Mouse (Mus musculus) midbrain, embryonic 13.5 days (tissue): ENCODE data around the gene Skor1. TPM values are rescaled to one million over a fixed set of nuclear protein-coding genes. Genes with fewer than 3 reads are reported as not detected.

Source experiments
- ATAC-seq: fragments of 200-750 bp; cut with Nextera tagmentation; 2 replicates; pipeline ENCODE4 v1.8.0; 2017; ENCODE audit warnings: mild to moderate bottlenecking, moderate TSS enrichment, moderate library complexity
- H3K27ac ChIP-seq: fragments of 300-500 bp; sonication (generic); 2 replicates; pipeline ENCODE4 v1.5.1; 2015; ENCODE audit warnings: inconsistent platforms, mild to moderate bottlenecking, moderate library complexity
- H3K27me3 ChIP-seq: fragments of 300-500 bp; sonication (generic); 2 replicates; pipeline ENCODE4 v1.6.1; 2015; ENCODE audit warnings: mild to moderate bottlenecking, inconsistent platforms
- H3K36me3 ChIP-seq: fragments of 300-500 bp; sonication (generic); 2 replicates; pipeline ENCODE4 v1.6.1; 2015; ENCODE audit warnings: mild to moderate bottlenecking, inconsistent platforms
- H3K4me1 ChIP-seq: fragments of 300-500 bp; sonication (generic); replicated peaks from 2 replicates; pipeline ENCODE4 v1.6.1; 2015; ENCODE audit warnings: inconsistent platforms
- H3K4me2 ChIP-seq: fragments of 300-500 bp; sonication (generic); replicated peaks from 2 replicates; pipeline ENCODE4 v1.6.1; 2015; ENCODE audit warnings: moderate library complexity, mild to moderate bottlenecking, inconsistent platforms
- H3K4me3 ChIP-seq: fragments of 300-500 bp; sonication (generic); replicated peaks from 2 replicates; pipeline ENCODE4 v1.5.1; 2015; ENCODE audit warnings: mild to moderate bottlenecking, inconsistent platforms
- H3K9ac ChIP-seq: fragments of 300-500 bp; sonication (generic); replicated peaks from 2 replicates; pipeline ENCODE4 v1.6.1; 2015; ENCODE audit warnings: mild to moderate bottlenecking, inconsistent platforms
- H3K9me3 ChIP-seq: fragments of 300-500 bp; sonication (generic); 2 replicates; pipeline ENCODE4 v1.6.1; 2016; ENCODE audit warnings: mild to moderate bottlenecking, inconsistent platforms
- WGBS: fragments of 180-500 bp; shearing (Covaris S2); methylation state at CpG from one replicate; pipeline ENCODE4 v1.1.7; 2015; 5-methylcytosine and 5-hydroxymethylcytosine counted together
- polyA plus RNA-seq: library from polyadenylated mRNA; unstranded; fragments of >200 nt; fragmentation: Nextera tagmentation; extraction: Ambion mirVana; gene quantifications from 2 replicates; pipeline ENCODE4 v1.2.1, GENCODE M21; 2015

Gene Skor1
- polyA plus RNA-seq, 1 experiment from 2014 or later: 2.0 TPM

DNA sequence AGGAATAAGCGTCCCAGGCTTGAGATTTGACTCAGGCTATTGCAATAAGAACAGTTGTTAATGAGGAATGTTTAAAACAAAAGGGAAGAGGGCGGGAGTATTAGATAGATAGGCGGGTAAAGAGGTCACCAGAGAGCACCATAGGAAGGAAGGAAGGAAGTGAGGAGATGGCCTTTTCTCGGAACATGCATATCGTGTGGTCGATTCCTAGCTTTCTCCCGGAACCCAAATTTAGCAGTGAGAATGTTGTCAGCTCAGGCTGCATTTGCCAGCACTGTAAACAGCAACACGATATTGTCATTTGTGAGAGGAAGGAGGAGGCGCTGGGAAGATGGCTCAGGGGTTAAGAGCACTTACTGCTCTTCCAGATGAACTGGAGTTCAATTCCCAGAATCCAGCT, 24.2 kb downstream of the Skor1 start:
- peaks cover 10% of the 10 kb centered on the region for H3K27me3 ChIP-seq
- H3K4me2 ChIP-seq: no peak overlapping the region
- WGBS: 52% methylated on average over 9 of the region's 9 CpGs
- ATAC-seq: no peak
- H3K9me3 ChIP-seq: no peaks in the 10 kb centered on the region
- no peak overlapping the region for H3K4me3 ChIP-seq
- no peak overlapping the region for H3K9ac ChIP-seq
- no peaks in the 10 kb centered on the region for H3K36me3 ChIP-seq
- H3K4me1 ChIP-seq: peaks cover 9% of the 10 kb centered on the region; the same call in 1 of the 2 replicates
- no peak overlapping the region for H3K27ac ChIP-seq

DNA sequence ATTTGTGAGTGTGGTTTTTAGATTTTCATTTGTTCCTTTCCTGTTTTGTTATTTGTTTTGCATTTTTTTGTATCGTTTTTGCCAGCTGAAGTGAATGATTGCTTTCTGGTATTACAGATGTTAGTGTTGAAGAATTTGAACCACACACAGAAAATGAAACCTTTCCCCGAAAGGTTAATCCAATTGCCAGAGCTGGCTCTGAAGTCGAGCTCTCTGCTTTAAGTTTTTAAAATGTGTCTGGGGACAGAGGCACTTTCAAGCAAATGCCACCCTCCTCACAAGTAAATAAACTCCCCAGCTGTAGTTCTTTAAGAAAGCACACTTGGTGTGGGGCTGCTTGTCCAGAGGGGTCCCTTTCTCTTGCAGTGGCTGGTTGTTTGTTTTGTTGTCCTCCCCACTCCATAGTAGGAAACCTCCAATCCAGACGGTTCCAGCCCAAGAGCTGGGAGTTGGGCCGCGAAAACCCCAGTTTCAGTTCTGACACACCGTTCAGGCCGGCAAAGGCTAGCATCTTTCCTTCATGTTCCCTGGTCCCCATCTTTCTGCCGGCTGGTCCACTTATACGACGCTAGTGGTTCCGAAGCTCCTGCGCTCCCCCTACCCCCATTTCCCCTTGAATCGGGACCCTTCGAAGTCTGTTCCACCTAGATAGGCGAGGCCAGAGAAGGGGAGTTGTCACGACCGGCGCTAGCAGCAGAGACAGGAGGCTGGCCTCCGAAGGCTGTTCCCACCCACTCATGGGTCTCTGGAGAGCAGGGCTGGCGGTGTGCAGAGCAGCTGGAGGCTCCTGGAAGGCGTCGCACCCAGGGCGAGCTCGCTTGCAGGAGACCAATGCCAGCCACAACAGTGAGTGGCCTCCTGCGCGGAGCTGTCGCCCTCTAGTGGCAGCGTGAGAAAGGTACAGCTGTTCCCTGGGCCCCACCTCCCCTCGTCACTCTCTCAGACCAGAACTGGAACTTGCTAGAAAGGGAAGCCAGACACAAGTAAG, 25.0 kb downstream of the Skor1 start:
- Histone ChIP-seq H3K4me3 (peak overlapping the region; percentile 43), H3K36me3 (no peaks in the 10 kb centered on the region), H3K27me3 (peaks cover 10% of the 10 kb centered on the region), H3K4me1 (peaks cover 9% of the 10 kb centered on the region; the same call in 1 of the 2 replicates), H3K27ac (no peak overlapping the region; the same call in 1 of the 2 replicates), H3K9ac (peak overlapping the region; percentile 57), H3K9me3 (no peaks in the 10 kb centered on the region), H3K4me2 (peak overlapping the region; percentile 76)
- 8% methylated on average over 30 of the region's 30 CpGs for WGBS
- peak; percentile 99 for ATAC-seq

DNA sequence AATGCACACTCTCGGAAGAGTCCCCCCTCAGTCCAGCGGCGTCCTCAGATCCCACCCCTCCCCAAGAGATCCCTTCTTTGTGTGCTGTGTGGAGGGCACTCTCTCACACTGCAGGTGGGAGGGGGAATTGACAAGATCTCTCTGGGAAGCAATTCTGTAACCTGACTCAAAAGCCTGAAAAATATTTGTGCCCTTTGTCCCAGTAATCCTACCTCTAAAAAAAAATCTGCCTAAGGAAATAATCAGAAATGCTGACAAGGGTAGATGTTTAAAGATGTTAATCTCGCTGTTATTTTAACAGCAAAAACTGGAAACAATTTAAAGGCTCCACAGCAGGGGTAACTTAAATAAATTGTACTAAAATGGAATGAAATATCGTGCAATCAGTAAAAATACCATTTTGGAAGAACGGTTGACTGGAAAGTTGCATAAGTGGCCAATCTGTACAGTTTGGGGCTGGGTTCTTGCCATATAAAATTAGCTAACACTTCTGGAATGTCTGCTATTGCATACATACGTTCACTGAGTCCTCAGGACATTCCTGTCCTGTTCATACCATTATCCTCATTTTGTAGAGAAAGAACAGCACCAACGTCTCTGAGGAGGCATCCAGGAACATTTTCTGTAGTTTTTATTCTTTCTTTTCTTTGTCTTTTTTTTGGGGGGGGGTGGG, 26.5 kb downstream of the Skor1 start:
- WGBS: 33% methylated on average over 8 of the region's 8 CpGs
- ATAC-seq: no peak
- Histone ChIP-seq H3K4me1 (peaks cover 9% of the 10 kb centered on the region; the same call in 1 of the 2 replicates), H3K4me2 (no peak overlapping the region), H3K27ac (no peak overlapping the region), H3K9me3 (no peaks in the 10 kb centered on the region), H3K27me3 (peaks cover 12% of the 10 kb centered on the region), H3K4me3 (no peak overlapping the region), H3K36me3 (no peaks in the 10 kb centered on the region), H3K9ac (no peak overlapping the region)

DNA sequence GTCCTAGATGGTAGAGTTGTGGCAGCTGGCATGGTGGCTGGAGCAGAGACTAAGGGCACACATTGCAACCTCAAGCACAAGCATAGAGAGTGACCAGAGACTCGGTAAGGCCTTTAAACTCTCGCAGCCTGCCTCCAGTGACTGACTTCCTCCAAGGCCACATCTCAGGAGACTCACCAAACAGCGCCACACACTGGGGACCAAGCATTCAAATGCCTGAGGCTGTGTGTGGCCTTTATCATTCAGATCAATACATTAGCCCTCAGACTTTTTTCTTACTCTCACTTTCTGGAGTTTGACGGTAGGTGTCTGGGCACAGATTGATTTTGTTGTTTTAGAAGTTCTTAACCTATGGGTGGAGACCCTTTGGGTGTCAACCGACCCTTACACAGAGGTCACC, 30.4 kb downstream of the Skor1 start:
- ATAC-seq: no peak
- Histone ChIP-seq H3K4me2 (no peak overlapping the region), H3K4me1 (0 out of 2 replicates have a peak, but pooled peaks cover 4% of the 10 kb centered on the region)

DNA sequence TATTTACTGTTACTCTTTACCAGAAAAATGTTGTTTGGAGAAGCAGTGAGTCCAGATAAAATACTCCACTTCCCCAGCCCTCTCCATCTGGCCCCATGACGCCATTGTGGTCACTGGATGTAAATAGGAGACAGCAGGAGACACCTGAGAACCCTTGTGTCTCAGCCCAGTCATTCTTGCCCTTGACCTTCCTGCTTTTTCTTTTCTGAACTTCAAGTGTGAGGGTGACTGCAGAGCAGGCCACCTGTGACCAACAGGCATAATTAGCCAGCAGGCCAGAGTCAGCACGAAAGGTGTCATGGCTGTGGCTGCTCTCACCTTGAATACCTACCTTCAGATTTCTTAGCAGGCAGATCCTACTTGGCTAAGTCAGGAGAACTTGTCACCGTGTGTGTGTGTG, 36.2 kb downstream of the Skor1 start:
- Histone ChIP-seq H3K4me3 (no peak overlapping the region), H3K9me3 (no peaks in the 10 kb centered on the region), H3K27ac (no peak overlapping the region), H3K4me1 (peaks cover 18% of the 10 kb centered on the region), H3K27me3 (0 out of 2 replicates have a peak, but pooled peaks cover 6% of the 10 kb centered on the region), H3K9ac (no peak overlapping the region), H3K4me2 (no peak overlapping the region), H3K36me3 (no peaks in the 10 kb centered on the region)
- WGBS: 76% methylated on average over 3 of the region's 3 CpGs
- no peak for ATAC-seq

More for the DNA sequence above, 30.4 kb downstream of the Skor1 start:
- H3K36me3 ChIP-seq: no peaks in the 10 kb centered on the region
- 63% methylated on average over 5 of the region's 5 CpGs for WGBS
- H3K9ac ChIP-seq: no peak overlapping the region
- 0 out of 2 replicates have a peak, but pooled peaks cover 10% of the 10 kb centered on the region for H3K27me3 ChIP-seq
- H3K9me3 ChIP-seq: no peaks in the 10 kb centered on the region
- H3K27ac ChIP-seq: no peak overlapping the region
- no peak overlapping the region for H3K4me3 ChIP-seq

DNA sequence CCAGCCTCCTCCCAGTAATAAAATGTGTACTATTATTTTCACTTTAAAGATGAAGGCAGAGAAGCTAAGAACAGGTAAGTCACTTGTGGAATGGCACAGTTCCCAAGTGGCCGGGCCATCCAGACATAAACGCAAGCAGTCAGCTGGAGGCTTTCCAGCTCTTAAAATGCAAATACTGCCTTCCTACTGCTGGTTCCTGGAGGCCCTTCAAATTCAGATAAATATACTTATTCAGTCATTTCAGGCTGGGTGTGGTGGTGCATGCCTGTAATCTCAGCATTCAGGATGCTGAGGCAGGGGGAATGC, 39.0 kb downstream of the Skor1 start:
- H3K36me3 ChIP-seq: no peaks in the 10 kb centered on the region
- H3K27me3 ChIP-seq: no peaks in the 10 kb centered on the region
- ATAC-seq: peak; percentile 34
- peaks cover 18% of the 10 kb centered on the region for H3K4me1 ChIP-seq
- H3K9ac ChIP-seq: no peak overlapping the region
- WGBS: 27% methylated on average over 2 of the region's 2 CpGs
- H3K9me3 ChIP-seq: no peaks in the 10 kb centered on the region
- no peak overlapping the region for H3K4me3 ChIP-seq
- H3K4me2 ChIP-seq: peak overlapping the region; percentile 79
- peak overlapping the region; percentile 74; the same call in 1 of the 2 replicates for H3K27ac ChIP-seq

DNA sequence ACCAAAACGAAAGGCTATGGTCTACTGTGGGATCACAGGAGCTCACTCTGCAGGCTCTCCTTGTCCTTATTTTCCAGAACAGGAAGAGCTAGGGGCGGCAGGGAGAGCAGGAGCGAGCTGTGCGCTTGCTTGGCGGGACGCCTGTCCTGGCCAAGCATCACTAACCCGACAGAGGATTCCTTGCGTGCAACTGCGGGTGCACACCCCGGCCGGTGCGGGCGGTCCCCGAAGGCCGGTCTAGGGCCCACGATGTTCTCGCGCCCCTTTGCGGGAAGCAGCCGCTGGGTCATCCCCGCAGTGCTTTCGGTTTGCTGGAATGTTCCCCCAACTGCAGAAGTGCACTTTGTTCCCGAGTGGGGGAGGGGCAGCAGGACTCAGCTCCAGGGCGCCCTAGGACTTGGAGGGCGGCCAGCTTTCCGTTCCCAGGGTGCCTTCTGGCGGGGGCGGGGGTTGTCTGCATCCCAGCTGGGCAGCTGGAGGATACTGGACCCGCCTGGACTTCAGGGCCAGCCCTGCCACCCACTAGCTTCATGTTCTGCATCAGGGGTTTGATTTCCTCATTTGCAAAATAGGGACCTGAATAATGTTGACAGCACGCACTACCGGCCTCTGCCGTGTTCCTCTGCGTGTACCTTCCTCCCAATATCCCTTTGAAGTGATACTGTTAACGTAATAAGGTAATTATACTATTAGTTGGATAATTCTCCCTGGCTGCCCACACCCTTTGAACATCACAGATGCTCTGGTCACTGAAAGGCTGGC, 39.6 kb downstream of the Skor1 start:
- ATAC-seq: peak; percentile 66
- H3K9me3 ChIP-seq: no peaks in the 10 kb centered on the region
- peaks cover 18% of the 10 kb centered on the region for H3K4me1 ChIP-seq
- H3K9ac ChIP-seq: peak overlapping the region; percentile 65
- H3K4me2 ChIP-seq: peak overlapping the region; percentile 79
- H3K27me3 ChIP-seq: no peaks in the 10 kb centered on the region
- WGBS: 1% methylated on average over 34 of the region's 34 CpGs
- H3K4me3 ChIP-seq: peak overlapping the region; percentile 45
- no peaks in the 10 kb centered on the region for H3K36me3 ChIP-seq
- peak overlapping the region; percentile 74 for H3K27ac ChIP-seq

DNA sequence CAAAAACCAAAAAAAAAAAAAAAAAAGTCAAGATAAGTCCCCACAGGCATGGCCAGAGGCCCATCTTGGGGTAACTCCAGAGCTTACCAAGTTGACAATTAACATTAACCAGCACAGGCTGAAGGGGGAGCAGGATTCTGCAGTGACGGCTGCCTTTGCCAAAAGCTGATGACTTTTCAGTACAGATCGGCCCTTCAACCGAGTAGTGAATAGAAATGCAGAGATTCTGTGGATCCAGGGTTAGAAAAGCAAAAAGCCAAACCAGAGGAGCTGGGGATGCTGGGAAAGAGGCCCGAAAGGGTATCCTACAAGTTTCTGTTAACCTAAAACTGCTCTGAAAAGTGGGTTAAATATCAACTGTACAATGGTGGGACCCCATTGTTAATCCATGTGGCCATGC, 40.2 kb downstream of the Skor1 start:
- peak overlapping the region; percentile 45 for H3K4me3 ChIP-seq

DNA sequence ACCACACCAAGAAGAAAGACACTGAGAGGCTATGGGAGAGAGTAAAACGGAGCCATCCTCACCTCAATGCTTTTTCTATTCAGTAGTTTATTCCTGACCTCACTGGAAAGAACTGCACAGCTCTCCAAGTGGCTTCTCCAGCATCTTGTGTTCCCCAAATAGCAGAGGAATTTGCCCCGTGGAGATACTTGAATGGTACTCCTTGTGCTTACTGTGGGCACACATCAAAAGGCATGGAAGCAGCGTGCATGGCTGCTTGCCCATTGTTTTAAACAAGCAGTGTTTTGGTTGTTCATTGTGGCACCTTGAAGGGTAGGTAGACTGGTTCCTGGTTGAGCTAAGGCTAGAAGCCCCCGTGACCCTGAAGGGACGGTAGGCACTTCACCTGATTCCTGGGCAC, 48.1 kb downstream of the Skor1 start:
- Histone ChIP-seq H3K4me1 (0 out of 2 replicates have a peak, but pooled peaks cover 5% of the 10 kb centered on the region), H3K9ac (no peak overlapping the region), H3K36me3 (no peaks in the 10 kb centered on the region), H3K27ac (no peak overlapping the region), H3K4me2 (no peak overlapping the region), H3K4me3 (no peak overlapping the region), H3K27me3 (no peaks in the 10 kb centered on the region), H3K9me3 (no peaks in the 10 kb centered on the region)
- WGBS: 46% methylated on average over 5 of the region's 5 CpGs
- ATAC-seq: no peak

More for the DNA sequence above, 40.2 kb downstream of the Skor1 start:
- H3K9ac ChIP-seq: peak overlapping the region; percentile 65; the same call in 1 of the 2 replicates
- H3K9me3 ChIP-seq: no peaks in the 10 kb centered on the region
- peaks cover 18% of the 10 kb centered on the region for H3K4me1 ChIP-seq
- H3K36me3 ChIP-seq: no peaks in the 10 kb centered on the region
- peak overlapping the region; percentile 74 for H3K27ac ChIP-seq
- H3K4me2 ChIP-seq: peak overlapping the region; percentile 79
- H3K27me3 ChIP-seq: no peaks in the 10 kb centered on the region
- ATAC-seq: no peak
- 45% methylated on average over 4 of the region's 4 CpGs for WGBS

DNA sequence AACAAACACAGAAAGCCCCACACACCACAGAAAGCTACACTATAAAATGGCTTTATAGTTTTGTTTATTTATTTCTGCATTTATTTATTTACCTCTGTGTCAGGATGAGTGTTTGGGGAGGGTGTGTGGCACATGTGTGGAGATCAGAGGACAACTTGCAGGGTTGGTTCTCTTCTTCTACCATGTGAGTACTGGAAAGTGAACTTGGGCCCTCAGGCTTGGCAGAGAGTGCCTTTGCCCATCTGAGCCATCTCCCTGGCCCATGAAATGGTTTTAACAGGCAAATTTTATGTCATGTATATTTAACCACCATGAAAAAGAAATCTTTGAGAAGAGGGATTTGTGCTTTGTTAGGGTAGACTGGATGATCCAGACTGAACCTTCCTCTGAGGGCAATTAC, 48.9 kb downstream of the Skor1 start:
- ATAC-seq: no peak
- Histone ChIP-seq H3K4me1 (0 out of 2 replicates have a peak, but pooled peaks cover 5% of the 10 kb centered on the region), H3K4me2 (no peak overlapping the region), H3K4me3 (no peak overlapping the region), H3K27me3 (no peaks in the 10 kb centered on the region), H3K36me3 (no peaks in the 10 kb centered on the region), H3K9ac (no peak overlapping the region), H3K9me3 (no peaks in the 10 kb centered on the region), H3K27ac (no peak overlapping the region)

DNA sequence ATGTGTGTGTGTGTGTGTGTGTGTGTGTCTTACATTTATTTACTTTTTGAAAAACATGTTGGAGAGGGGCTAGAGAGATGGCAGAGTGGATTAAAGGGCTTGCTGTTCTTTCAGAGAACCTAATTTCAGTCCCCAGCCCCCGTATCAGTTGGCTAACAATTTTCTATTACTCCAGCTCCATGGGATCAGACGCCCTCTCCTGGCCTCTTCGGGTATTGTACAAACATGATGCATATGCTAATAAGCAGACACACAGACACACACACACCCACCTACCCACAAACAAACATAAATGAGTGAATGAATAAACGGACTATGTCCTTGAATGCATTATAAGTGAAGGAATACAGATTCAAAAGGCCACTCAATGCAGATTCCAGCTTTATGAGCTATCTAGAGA, 49.4 kb downstream of the Skor1 start:
- Histone ChIP-seq H3K27me3 (no peaks in the 10 kb centered on the region), H3K9me3 (no peaks in the 10 kb centered on the region), H3K4me3 (no peak overlapping the region), H3K9ac (no peak overlapping the region), H3K27ac (no peak overlapping the region), H3K4me1 (0 out of 2 replicates have a peak, but pooled peaks cover 5% of the 10 kb centered on the region), H3K4me2 (no peak overlapping the region), H3K36me3 (no peaks in the 10 kb centered on the region)
- ATAC-seq: no peak
- 91% methylated on average over 4 of the region's 4 CpGs for WGBS
